Mouse (Mus musculus) small intestine, adult 2 months (tissue): Measurements from ENCODE around the gene Cntn4. TPM values are rescaled to one million over a fixed set of nuclear protein-coding genes. Genes with fewer than 3 reads are reported as not detected.

Source experiments
- H3K27ac ChIP-seq: fragments of 200-500 bp; 2 replicates; pipeline ENCODE4 v1.5.1; 2012; ENCODE audit warnings: low read depth, low read length, control low read depth, inconsistent platforms; ENCODE audit not compliant: insufficient read depth
- H3K27me3 ChIP-seq: fragments of 200-500 bp; 2 replicates; pipeline ENCODE4 v1.6.1; 2012; ENCODE audit warnings: mild to moderate bottlenecking, moderate library complexity, low read length, inconsistent platforms; ENCODE audit not compliant: control insufficient read depth, insufficient read depth
- H3K36me3 ChIP-seq: fragments of 200-500 bp; 2 replicates; pipeline ENCODE4 v1.6.1; 2012; ENCODE audit warnings: mild to moderate bottlenecking, low read length, control low read depth, inconsistent platforms; ENCODE audit not compliant: control insufficient read depth, insufficient read depth
- H3K4me1 ChIP-seq: fragments of 200-500 bp; 2 replicates; pipeline ENCODE4 v1.6.1; 2012; ENCODE audit warnings: low read length, inconsistent platforms, mixed read lengths; ENCODE audit not compliant: control insufficient read depth, insufficient read depth, insufficient read length
- H3K4me3 ChIP-seq: fragments of 200-500 bp; 2 replicates; pipeline ENCODE4 v1.5.1; 2012; ENCODE audit warnings: low read depth, mild to moderate bottlenecking, control low read depth, inconsistent platforms, low read length, moderate library complexity
- CTCF ChIP-seq: fragments of 200-500 bp; IDR thresholded peaks from 2 replicates; pipeline ENCODE4 v1.5.1; 2012; ENCODE audit warnings: low read depth, mild to moderate bottlenecking, control low read depth, inconsistent platforms, low read length, moderate library complexity, mixed read lengths; ENCODE audit not compliant: insufficient replicate concordance, insufficient read length; ENCODE audit errors: extremely low read depth
- POLR2A ChIP-seq: fragments of 200-500 bp; IDR thresholded peaks from 2 replicates; pipeline ENCODE4 v1.6.1; 2012; ENCODE audit warnings: low read depth, mild to moderate bottlenecking, control low read depth, inconsistent platforms, low read length, moderate library complexity
- WGBS: fragments of 180-500 bp; shearing (Covaris S2); methylation state at CpG from one replicate; pipeline ENCODE4 v1.1.7; 2018; 5-methylcytosine and 5-hydroxymethylcytosine counted together
- polyA plus RNA-seq: library from polyadenylated mRNA; depleted of rRNA; stranded (reverse); fragments of >200 nt; gene quantifications from 2 replicates; pipeline ENCODE4 v1.2.3, GENCODE M21; 2012

Gene Cntn4
- polyA plus RNA-seq, 1 experiment, result not detected

DNA sequence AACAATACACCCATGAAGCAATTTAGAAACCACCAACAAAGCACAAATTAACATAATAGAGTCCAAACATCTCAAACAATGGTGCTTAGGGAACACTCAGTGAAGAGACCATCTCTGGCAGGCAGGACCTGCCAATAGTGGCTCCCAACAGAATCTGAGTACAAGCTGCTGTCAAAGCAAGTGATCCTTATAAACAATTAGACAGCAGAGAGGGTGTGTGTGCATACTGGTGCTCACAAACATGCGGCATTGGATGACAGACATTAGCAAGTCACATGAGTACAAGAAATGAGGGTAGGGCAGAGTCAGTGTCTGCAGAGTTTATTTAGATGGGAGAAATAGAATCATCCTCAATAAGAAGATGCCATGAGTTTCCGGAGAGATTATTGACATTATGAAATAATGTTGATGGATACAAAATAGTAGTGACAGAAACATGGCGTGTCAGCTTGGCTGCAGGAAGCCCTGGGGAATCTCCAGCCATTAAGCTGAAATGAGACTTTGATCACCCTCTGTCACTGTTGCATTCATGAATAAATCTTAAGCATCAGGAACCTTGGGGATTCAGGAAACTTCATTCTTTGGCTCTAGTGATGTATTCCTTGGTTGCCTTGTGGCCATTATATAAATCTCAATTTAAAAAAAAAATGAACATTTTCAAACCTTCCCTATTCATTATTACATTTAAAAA is 888.5 kb downstream of the Cntn4 start:
- no peak overlapping the region for H3K4me3 ChIP-seq
- 97% methylated on average over 3 of the region's 3 CpGs for WGBS
- H3K27me3 ChIP-seq, result no peaks in the 10 kb centered on the region
- no peak for TF ChIP-seq POLR2A
- no peak for TF ChIP-seq CTCF
- H3K27ac ChIP-seq, result no peak overlapping the region
- no peaks in the 10 kb centered on the region for H3K36me3 ChIP-seq
- H3K4me1 ChIP-seq, result no peaks in the 10 kb centered on the region

DNA sequence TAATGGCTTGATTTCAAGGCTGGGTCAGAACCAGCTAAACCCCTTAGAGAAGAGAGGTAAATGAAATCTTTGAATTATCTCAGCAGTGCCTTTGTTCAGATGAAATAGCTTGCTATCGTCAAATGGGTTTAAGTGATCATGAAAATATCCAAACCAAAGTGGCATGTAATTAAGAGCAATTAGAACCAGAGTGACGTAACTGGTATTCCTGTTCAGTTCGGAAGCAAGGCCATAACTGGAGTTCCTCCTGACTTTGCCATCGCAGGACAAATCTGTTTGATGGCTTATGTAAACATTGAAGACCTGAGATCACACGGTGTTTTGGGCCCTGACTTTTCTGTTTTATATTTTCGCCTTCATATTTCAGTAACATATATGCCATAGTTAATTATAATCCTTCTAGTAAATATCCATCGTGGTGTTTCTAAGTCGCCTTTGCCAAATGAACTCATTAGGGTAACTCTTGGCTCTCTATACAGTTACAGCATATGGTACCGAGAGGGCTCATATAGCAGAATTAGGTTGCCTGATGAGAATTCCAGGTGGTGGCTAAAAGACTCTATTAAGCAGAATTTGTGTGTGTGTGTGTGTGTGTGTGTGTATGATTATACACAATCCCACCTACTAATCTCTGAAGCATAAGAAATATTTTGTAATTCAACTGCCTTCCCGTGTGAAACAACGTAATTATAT is 889.6 kb downstream of the Cntn4 start:
- TF ChIP-seq POLR2A (no peak), CTCF (no peak)
- no peaks in the 10 kb centered on the region for H3K27me3 ChIP-seq
- no peaks in the 10 kb centered on the region for H3K36me3 ChIP-seq
- H3K4me1 ChIP-seq, result no peaks in the 10 kb centered on the region
- no peak overlapping the region for H3K4me3 ChIP-seq
- no peak overlapping the region for H3K27ac ChIP-seq
- WGBS, result 79% methylated on average over 11 of the region's 11 CpGs

DNA sequence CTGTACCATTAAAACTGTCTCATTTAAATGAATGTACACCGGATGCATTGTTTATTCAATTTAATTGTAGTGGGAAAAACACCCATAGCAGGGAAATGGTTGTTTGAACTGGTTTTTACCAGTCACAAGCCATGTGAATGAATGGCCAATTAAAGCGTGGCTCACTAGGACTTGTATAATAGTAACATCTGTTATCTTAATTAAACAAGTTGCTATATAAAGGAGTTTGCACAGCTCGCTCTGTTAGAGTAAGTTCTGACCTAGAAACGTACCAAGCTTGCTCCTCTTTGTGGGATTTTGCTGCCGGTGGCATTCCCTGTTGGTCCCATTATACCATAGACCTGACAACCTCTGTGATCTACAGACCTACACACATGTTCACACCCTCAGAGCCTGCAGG is 902.7 kb downstream of the Cntn4 start:
- 49% methylated on average over 5 of the region's 5 CpGs for WGBS

DNA sequence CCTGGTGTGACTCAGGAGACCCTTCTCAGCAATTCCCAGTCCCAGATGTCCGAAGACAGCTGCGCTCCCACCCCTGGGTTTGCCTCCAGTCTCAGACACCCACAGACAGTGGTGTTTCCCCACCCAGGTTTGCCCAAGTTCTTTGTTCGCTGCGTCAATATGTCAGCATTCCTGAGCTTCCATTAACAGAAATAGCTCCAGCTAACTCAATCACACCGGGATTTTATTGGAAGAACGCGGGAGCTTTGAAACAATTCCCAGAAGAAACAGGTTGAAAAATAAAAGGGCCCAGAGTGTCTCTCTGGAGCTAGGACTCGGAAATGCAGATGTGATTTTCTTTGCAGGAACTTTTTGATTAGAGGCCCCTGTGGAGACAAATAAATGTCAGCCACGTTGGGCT is 916.3 kb downstream of the Cntn4 start:
- Histone ChIP-seq H3K4me3 (no peak overlapping the region), H3K36me3 (no peaks in the 10 kb centered on the region), H3K27ac (no peak overlapping the region), H3K27me3 (no peaks in the 10 kb centered on the region), H3K4me1 (no peaks in the 10 kb centered on the region)
- 30% methylated on average over 9 of the region's 9 CpGs for WGBS
- TF ChIP-seq CTCF, result no peak
- TF ChIP-seq POLR2A, result no peak

More for the DNA sequence above, 902.7 kb downstream of the Cntn4 start:
- Histone ChIP-seq H3K27me3 (no peaks in the 10 kb centered on the region), H3K4me1 (no peaks in the 10 kb centered on the region), H3K27ac (no peak overlapping the region), H3K36me3 (no peaks in the 10 kb centered on the region), H3K4me3 (no peak overlapping the region)
- no peak for TF ChIP-seq CTCF
- no peak for TF ChIP-seq POLR2A

DNA sequence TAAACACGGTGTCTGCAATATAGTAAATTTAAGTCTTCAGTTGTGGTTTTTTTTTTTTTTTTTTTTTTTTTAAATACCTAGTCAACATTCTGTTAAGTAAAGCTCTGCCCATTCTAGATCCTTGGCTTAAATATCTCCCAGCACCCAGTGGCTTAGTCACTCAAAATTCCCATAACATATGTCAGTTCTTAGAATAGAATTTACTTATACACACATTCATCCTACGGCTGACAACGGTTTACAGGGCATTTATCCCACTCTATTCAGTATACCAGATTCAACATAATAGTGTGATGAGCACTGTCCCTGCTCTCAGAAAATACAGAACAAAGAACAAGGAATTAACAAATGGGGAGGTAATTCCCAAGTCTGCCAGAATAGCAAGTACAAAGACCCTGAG is 939.6 kb downstream of the Cntn4 start:
- Histone ChIP-seq H3K4me1 (no peaks in the 10 kb centered on the region), H3K4me3 (no peak overlapping the region), H3K36me3 (no peaks in the 10 kb centered on the region), H3K27me3 (no peaks in the 10 kb centered on the region), H3K27ac (no peak overlapping the region)
- 93% methylated on average over 3 of the region's 3 CpGs for WGBS
- TF ChIP-seq POLR2A (no peak), CTCF (no peak)

DNA sequence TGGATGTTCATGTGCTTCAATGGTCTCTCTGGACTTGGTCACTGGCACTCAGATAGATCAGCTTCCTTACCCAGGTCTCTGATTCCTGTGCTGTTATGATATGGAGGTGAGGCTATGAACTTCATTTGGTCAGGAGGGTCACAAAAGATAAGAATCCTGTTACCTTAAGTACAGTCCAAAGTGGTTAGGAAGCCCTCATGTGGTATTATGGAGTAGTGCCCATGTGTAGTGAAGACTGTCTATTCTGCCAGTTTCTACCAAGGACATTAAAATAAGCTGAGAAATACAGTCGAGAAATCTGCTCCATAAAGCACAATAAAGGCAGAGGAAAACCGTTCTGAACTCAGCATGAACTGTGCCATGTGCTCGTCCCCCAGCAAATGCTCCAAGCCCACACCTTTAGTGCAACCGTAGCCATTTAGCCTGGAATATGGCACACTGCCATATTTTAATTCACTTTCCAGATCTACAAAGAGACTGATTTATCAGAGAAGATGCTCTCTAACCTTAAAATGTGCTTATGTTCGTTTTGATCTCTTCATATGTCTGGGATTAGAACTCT is 943.8 kb downstream of the Cntn4 start:
- H3K27ac ChIP-seq, result no peak overlapping the region
- 70% methylated on average over 5 of the region's 5 CpGs for WGBS
- no peak overlapping the region for H3K4me3 ChIP-seq
- H3K4me1 ChIP-seq, result no peaks in the 10 kb centered on the region
- no peaks in the 10 kb centered on the region for H3K36me3 ChIP-seq
- no peaks in the 10 kb centered on the region for H3K27me3 ChIP-seq
- TF ChIP-seq POLR2A, result no peak
- no peak for TF ChIP-seq CTCF

DNA sequence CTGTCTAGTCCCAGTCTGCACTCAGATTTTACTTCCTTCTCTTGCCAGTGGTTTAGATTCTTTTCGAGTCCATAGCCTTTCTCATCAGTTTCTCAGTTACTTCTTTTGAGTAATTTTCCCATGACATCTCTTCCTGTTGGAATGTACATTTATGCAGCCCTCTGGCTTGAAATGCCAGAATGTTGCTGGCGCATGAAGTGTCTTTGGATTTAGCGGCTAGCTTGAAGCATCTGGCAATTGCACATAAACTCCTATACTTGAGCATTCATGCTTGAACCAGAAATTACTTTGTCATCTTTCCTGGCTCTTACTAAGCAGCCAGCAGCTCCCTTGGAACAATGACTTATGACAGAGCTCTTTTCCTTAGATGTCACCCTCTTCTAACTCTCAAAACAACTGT is 965.6 kb downstream of the Cntn4 start:
- Histone ChIP-seq H3K36me3 (no peaks in the 10 kb centered on the region), H3K4me1 (no peaks in the 10 kb centered on the region), H3K27ac (no peak overlapping the region), H3K27me3 (no peaks in the 10 kb centered on the region), H3K4me3 (no peak overlapping the region)
- 81% methylated on average over 3 of the region's 3 CpGs for WGBS
- no peak for TF ChIP-seq CTCF
